Mouse (Mus musculus): ENCODE measurements at regions not wholly inside any gene's neighbourhood (a gene's known extent, or its start where the extent isn't known, plus 50 kb on each side); places are given as distances from the start of the nearest gene placed in this dataset.

DNA sequence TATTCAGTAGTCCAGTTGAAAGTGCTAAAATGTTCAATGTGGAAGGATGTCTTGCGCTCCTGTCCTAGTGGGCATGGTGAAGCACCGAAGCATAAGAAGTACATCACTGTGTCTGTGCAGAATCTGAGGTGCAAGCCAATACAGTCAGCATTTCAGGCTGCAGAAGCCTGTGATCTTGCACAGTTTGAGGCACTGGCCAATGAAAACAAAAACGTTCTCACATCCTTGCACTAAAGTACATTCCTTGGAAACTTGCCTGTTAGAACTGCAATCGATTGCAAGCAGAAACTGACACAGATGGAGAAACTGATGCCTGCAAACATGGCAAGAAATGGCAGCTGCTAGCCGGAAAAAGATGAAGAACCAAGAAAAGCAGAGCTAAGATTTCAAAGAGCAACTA lies 472.9 kb upstream of the Atp11b start:
- no peak for TF ChIP-seq CTCF (IDR thresholded peaks at IDR 0.05; ENCODE audit: low read depth, low read length)
- TF ChIP-seq POLR2AphosphoS5 (IDR thresholded peaks at IDR 0.05; ENCODE audit: insufficient replicate concordance, low read depth, low read length), result no peak
- no peak for TF ChIP-seq TAL1 (conservative IDR thresholded peaks at IDR 0.05; ENCODE audit: low read depth, low read length)
- no peak for TF ChIP-seq GATA1 (IDR thresholded peaks at IDR 0.05; ENCODE audit: borderline replicate concordance, low read length)

Data from G1E (cell line).